Mouse (Mus musculus) hindbrain, embryonic 14.5 days (tissue): ENCODE measurements around the gene Hist1h4n. TPM values are rescaled to one million over a fixed set of nuclear protein-coding genes. Genes with fewer than 3 reads are reported as not detected.
A peak's percentile ranks its signal among the peaks of the same experiment; 100 is the strongest.
"Not testable (repeated sequence)": the region's sequence is repeated elsewhere in the genome, so short reads cannot be mapped to it uniquely, and the experiment has no call there.

Source experiments
- ATAC-seq: fragments of 200-750 bp; cut with Nextera tagmentation; 2 replicates; pipeline ENCODE4 v1.8.0; 2017; ENCODE audit warnings: moderate number of reproducible peaks, mild to moderate bottlenecking, moderate TSS enrichment, moderate library complexity; ENCODE audit not compliant: low FRiP score
- DNase-seq: peaks from one replicate; pipeline ENCODE4 v3.0.0-alpha.2; 2015; ENCODE audit warnings: low spot score
- H3K27ac ChIP-seq: fragments of 300-500 bp; sonication (generic); 2 replicates; pipeline ENCODE4 v1.5.1; 2014; ENCODE audit warnings: mild to moderate bottlenecking, moderate library complexity
- H3K27me3 ChIP-seq: fragments of 300-500 bp; sonication (generic); 2 replicates; pipeline ENCODE4 v1.6.1; 2014; ENCODE audit warnings: mild to moderate bottlenecking, low read length, mixed read lengths; ENCODE audit not compliant: control insufficient read depth, insufficient read depth
- H3K36me3 ChIP-seq: fragments of 300-500 bp; sonication (generic); replicated peaks from 2 replicates; pipeline ENCODE4 v1.6.1; 2014; ENCODE audit not compliant: control insufficient read depth, insufficient read depth
- H3K4me1 ChIP-seq: fragments of 300-500 bp; sonication (generic); replicated peaks from 2 replicates; pipeline ENCODE4 v1.6.1; 2014; ENCODE audit warnings: antibody characterized with exemption, low read length, mixed read lengths; ENCODE audit not compliant: control insufficient read depth, insufficient read depth
- H3K4me2 ChIP-seq: fragments of 300-500 bp; sonication (generic); replicated peaks from 2 replicates; pipeline ENCODE4 v1.6.1; 2014; ENCODE audit warnings: mild to moderate bottlenecking, moderate library complexity
- H3K4me3 ChIP-seq: fragments of 300-500 bp; sonication (generic); replicated peaks from 2 replicates; pipeline ENCODE4 v1.5.1; 2014; ENCODE audit warnings: mild to moderate bottlenecking, low read length
- H3K9ac ChIP-seq: fragments of 300-500 bp; sonication (generic); 2 replicates; pipeline ENCODE4 v1.6.1; 2014
- H3K9me3 ChIP-seq: fragments of 300-500 bp; sonication (generic); 2 replicates; pipeline ENCODE4 v1.6.1; 2016; ENCODE audit warnings: low read length; ENCODE audit not compliant: control insufficient read depth
- WGBS: fragments of 180-500 bp; shearing (Covaris S2); extraction: QIAGEN DNeasy Blood & Tissue Kit; methylation state at CpG from one replicate; pipeline ENCODE4 v1.1.7; 2014; 5-methylcytosine and 5-hydroxymethylcytosine counted together
- polyA plus RNA-seq: library from polyadenylated mRNA; unstranded; fragments of >200 nt; fragmentation: Nextera tagmentation; extraction: Ambion mirVana; gene quantifications from 2 replicates; pipeline ENCODE4 v1.2.1, GENCODE M21; 2014

The Hist1h4n gene
- polyA plus RNA-seq, 1 experiment from 2014 or later: 8.9 TPM

DNA sequence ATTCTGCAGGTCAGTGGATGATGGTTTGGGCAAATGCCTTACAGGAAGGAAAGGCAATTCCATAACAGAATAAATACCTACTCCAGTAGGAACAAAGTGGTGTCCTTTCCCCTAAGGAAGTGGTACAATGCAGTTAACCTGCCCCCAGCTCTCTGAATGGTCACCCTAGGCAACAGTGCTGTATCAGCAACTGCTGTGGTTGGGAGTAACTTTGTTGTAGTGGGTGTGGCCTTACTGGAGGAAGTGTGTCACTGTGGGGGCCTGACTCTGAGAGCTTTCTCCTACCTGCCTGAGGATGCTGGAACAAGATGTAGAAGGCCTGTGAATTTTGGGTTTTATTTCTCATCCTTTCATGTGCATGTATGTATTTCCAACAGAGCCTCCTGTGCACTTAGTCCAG lies 14.4 kb upstream of the Hist1h4n start:
- H3K9ac ChIP-seq, ATAC-seq, H3K9me3 ChIP-seq, H3K4me2 ChIP-seq, H3K27me3 ChIP-seq, H3K4me1 ChIP-seq, DNase-seq, H3K27ac ChIP-seq, H3K36me3 ChIP-seq, H3K4me3 ChIP-seq: not testable (repeated sequence)

- not testable (repeated sequence) for H3K9me3 ChIP-seq, DNase-seq, H3K4me1 ChIP-seq, H3K36me3 ChIP-seq, H3K4me3 ChIP-seq, H3K4me2 ChIP-seq, H3K9ac ChIP-seq, H3K27ac ChIP-seq, H3K27me3 ChIP-seq
- WGBS: no CpG with 5 or more reads among the region's 4 CpGs
- peak; percentile 60; the same call in 1 of the 2 replicates for ATAC-seq
These were observed 8.5 kb upstream of the Hist1h4n start for GRCm38 (mm10) chr13:21840508-21840907.

GRCm38 (mm10) chr13:21833461-21833860 lies 1.5 kb upstream of the Hist1h4n start, which contains the start of the genes Hist1h2ap and Hist1h2br:
Gene Hist1h2ap (minus strand): TSS chr13:21833507.
Gene Hist1h2br (plus strand): TSS chr13:21833743.
- H3K4me1 ChIP-seq, H3K36me3 ChIP-seq, H3K9ac ChIP-seq, DNase-seq, H3K27me3 ChIP-seq, H3K4me3 ChIP-seq, H3K4me2 ChIP-seq, H3K27ac ChIP-seq, H3K9me3 ChIP-seq: not testable (repeated sequence)
- WGBS: no CpG with 5 or more reads among the region's 24 CpGs
- peak; percentile 97 for ATAC-seq

DNA sequence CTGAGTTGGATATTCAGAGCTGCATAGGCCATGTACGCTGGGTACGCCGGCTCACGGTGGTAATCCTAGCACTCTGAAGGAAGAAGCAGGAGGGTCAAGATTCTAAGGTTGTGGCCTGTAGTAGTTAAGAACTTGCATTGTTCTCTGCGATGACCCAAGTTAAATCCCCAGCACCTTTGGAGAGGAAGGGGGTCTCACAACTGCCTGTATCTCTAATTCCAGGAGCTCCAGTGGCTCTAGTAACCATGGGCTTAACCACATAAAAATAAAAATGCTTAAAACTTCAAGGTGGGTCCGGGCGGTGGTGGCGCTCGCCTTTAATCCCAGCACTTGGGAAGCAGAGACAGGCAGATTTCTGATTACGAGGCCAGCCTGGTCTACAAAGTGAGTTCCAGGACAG lies 1.7 kb downstream of the Hist1h4n start:
- 90% methylated on average over 10 of the region's 10 CpGs for WGBS
- Histone ChIP-seq H3K9ac (no peak overlapping the region), H3K4me2 (no peak overlapping the region), H3K4me3 (no peak overlapping the region), H3K27ac (no peak overlapping the region), H3K36me3 (no peaks in the 10 kb centered on the region), H3K4me1 (no peaks in the 10 kb centered on the region), H3K9me3 (no peaks in the 10 kb centered on the region), H3K27me3 (no peaks in the 10 kb centered on the region)
- ATAC-seq (no peak), DNase-seq (no peak)

- no peak for DNase-seq
- H3K4me1 ChIP-seq: no peaks in the 10 kb centered on the region
- no peak overlapping the region for H3K4me3 ChIP-seq
- H3K27ac ChIP-seq: no peak overlapping the region
- ATAC-seq: no peak
- no peaks in the 10 kb centered on the region for H3K36me3 ChIP-seq
- H3K9me3 ChIP-seq: no peaks in the 10 kb centered on the region
- no peaks in the 10 kb centered on the region for H3K27me3 ChIP-seq
- WGBS: 82% methylated on average over 3 of the region's 3 CpGs
- H3K9ac ChIP-seq: no peak overlapping the region
- H3K4me2 ChIP-seq: no peak overlapping the region
These were observed 3.5 kb downstream of the Hist1h4n start for GRCm38 (mm10) chr13:21828511-21828910.

- H3K9ac ChIP-seq, DNase-seq, H3K4me2 ChIP-seq, H3K27ac ChIP-seq, ATAC-seq, H3K27me3 ChIP-seq, H3K36me3 ChIP-seq, H3K4me3 ChIP-seq, H3K9me3 ChIP-seq, H3K4me1 ChIP-seq: not testable (repeated sequence)
- WGBS: 76% methylated on average over 6 of the region's 16 CpGs
These were observed 11.7 kb downstream of the Hist1h4n start for GRCm38 (mm10) chr13:21820082-21820890.

GRCm38 (mm10) chr13:21812092-21812491 lies 19.9 kb downstream of the Hist1h4n start:
- 0% methylated on average over 13 of the region's 14 CpGs for WGBS
- H3K4me1 ChIP-seq, H3K9me3 ChIP-seq, H3K27ac ChIP-seq, DNase-seq, H3K27me3 ChIP-seq, H3K9ac ChIP-seq, H3K36me3 ChIP-seq, H3K4me3 ChIP-seq: not testable (repeated sequence)
- peak overlapping the region; percentile 47 for H3K4me2 ChIP-seq
- peak; percentile 19 for ATAC-seq

- DNase-seq, H3K27ac ChIP-seq, H3K4me1 ChIP-seq, H3K4me3 ChIP-seq, H3K9me3 ChIP-seq, H3K9ac ChIP-seq, H3K27me3 ChIP-seq, H3K36me3 ChIP-seq: not testable (repeated sequence)
- WGBS: no CpG with 5 or more reads among the region's 24 CpGs
- ATAC-seq: peak; percentile 67
- H3K4me2 ChIP-seq: peak within 1 kb of the TSS; percentile 47
These were observed 20.5 kb downstream of the Hist1h4n start, which contains the start of gene Hist1h4m for GRCm38 (mm10) chr13:21811539-21811938. Gene Hist1h4m (plus strand): TSS chr13:21811746.

DNA sequence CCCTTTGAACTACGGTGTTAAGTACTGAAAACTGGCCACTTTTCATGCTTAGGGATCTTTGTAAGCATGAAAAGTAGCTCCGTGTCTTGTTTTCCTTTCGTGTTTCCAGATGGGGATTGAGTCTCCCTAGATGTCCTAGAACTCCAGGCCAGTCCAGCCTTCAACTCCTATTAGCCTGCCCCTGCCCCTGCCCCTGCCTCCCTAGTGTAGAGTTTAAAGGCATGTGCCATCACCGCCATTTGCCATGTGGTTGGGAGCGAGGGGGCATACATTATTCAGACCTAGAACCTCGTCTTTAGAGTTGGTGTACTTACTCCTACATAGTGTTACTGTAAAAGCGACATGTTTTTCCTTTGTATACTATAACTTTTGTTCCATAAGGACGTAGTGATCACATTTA lies 20.9 kb downstream of the Hist1h4n start:
- ATAC-seq: peak; percentile 26

More for the DNA sequence above, 20.9 kb downstream of the Hist1h4n start:
- not testable (repeated sequence) for H3K36me3 ChIP-seq, H3K4me3 ChIP-seq, H3K4me1 ChIP-seq, H3K9me3 ChIP-seq, H3K27ac ChIP-seq, H3K4me2 ChIP-seq, H3K27me3 ChIP-seq, DNase-seq, H3K9ac ChIP-seq
- no CpG with 5 or more reads among the region's 8 CpGs for WGBS
